Mouse (Mus musculus): ENCODE data around the gene Tas1r2.
A peak's percentile ranks its signal among the peaks of the same experiment; 100 is the strongest.

The Tas1r2 gene

DNA sequence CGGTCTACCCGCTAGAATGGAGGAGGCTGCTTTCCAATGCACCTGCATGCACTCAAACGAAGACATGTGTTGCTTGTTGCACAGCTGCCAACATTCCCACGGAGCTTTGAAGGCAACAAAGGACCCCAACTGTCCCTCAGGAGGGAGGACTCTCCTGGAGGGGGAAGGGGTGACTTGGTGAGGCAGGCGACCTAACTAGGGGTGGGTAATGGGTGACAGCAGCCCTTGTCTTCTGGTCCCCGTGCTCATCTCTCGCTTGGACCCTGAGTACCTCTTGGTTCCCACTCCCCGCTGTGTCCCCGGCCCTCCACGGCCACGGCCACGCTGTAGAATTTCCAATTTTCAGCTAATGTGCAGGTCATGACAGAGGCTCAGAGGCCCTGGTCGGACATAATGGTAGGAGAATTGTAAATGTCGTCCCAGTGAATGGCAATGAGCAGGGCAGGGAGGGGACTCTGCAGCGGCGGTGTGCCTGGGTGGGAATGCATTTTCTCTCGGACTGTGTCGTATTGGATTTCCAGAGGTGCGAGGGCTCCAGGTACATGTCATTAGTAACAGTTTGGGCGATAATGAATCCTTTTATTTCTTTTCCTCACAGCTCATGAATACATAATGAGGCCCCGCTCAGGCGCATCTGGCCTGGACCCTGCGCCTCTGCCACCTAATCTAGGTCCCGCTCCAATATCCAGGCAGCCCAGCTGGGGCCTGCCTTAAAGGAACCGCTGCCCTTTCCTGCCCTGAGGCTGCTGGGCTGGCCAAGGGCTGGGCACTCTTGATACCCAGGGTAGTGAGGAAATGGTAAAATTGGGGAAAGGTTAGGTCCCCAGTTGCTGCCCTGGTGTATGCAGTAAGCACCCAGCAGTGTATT lies 57.4 kb downstream of the Tas1r2 start:
- DNase-seq (ENCODE audit: low spot score), result no peak

DNA sequence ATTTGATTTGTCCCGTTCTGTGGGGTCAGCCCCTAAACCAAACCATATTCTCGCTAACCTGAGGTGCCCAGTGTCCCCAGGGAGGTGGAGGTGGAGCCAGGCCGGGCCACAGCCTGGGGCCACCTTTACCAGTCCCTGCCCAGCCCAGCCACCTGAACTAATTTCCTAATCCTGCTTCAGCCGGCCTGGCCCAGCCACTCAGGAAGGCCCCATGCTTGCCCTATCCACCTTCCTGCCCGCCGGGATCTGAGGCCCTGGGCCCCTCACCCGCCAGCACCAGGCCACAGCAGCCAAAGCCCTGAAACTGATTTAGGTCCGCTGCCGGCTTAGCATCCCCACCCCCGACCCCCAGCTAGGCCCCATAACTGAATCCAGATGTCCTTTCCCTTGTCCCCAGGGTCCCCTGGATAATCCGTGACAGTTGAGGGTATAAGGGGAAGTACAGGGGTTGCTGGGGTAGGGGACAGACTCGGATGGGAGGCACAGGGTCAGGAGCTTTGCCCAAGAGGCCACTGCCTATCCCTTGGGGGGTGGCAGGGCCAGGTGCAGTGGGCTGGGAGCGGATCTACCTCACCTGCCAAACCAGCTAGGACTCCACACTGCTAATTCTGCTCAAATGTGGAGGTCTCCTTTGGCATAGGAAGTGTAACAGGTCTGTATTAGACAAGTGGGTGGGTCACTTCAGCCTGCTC lies 62.0 kb downstream of the Tas1r2 start:
- peak; percentile 6 for DNase-seq (ENCODE audit: low spot score)

DNA sequence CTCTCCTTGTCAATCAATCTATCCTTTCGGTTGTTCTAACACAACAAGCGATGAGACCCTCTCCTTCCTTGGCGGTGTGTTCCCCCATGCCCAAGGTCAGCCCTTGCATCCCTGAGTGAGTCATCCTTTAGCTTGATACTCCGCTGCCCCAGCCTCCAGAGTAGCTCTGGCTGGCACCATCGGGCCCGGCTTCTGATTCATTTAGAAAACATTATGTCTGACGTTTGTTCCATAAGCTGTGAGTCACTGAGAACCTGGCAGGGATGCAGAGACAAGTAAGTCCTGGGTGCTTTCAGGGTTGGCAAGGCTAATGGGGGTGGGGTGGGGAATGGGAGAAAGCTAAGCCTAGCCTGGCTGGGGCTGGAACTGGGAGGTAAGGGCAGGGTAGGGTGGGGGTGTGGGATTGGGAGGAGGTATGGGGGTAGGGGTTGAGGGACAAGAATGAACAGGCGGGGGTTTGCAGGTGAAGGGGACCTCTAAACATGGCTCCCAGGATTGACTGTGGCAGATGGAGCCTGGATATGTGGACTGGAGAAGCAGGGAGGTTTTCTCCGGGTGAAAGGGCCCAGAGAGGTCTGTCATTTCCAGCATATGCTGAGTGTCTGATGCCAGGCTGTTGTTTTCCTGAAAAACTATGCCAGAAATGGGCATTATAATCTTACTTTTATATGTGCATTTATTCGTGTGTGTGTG lies 63.3 kb downstream of the Tas1r2 start:
- no peak for DNase-seq (ENCODE audit: low spot score)

DNA sequence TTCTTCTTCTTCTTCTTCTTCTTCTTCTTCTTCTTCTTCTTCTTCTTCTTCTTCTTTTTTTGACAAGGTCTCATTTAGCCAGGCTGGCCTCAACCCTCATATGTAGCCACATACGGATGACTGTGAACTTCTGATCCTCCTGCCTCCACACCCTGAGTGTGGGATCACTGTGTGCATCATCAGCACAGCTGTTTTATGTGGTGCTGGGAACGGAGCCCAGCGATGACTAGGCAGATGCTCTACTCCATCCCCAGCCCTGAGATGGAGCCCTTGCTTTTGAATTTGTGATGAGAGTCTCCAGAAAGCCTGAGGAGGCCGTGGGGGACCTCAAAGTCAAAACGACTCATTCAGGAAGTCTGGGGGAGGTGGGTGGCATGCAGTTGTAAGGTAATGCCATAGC lies 65.6 kb downstream of the Tas1r2 start:
- DNase-seq (ENCODE audit: low spot score), result no peak

All from yolk sac, embryonic 10.5 days (tissue).